Mouse (Mus musculus) forebrain, embryonic 12.5 days (tissue): ENCODE data around the gene Ppm1h. TPM values are rescaled to one million over a fixed set of nuclear protein-coding genes. Genes with fewer than 3 reads are reported as not detected.

Experiments used
- ATAC-seq: fragments of 200-750 bp; cut with Nextera tagmentation; 2 replicates; pipeline ENCODE4 v1.8.0; 2017; ENCODE audit warnings: moderate TSS enrichment; ENCODE audit not compliant: low FRiP score
- H3K27ac ChIP-seq: fragments of 300-500 bp; sonication (generic); 2 replicates; pipeline ENCODE4 v1.5.1; 2016; ENCODE audit warnings: mild to moderate bottlenecking
- H3K27me3 ChIP-seq: fragments of 300-500 bp; sonication (generic); 2 replicates; pipeline ENCODE4 v1.6.1; 2016; ENCODE audit warnings: mild to moderate bottlenecking
- H3K36me3 ChIP-seq: fragments of 300-500 bp; sonication (generic); replicated peaks from 2 replicates; pipeline ENCODE4 v1.6.1; 2016; ENCODE audit warnings: mild to moderate bottlenecking
- H3K4me1 ChIP-seq: fragments of 300-500 bp; sonication (generic); 2 replicates; pipeline ENCODE4 v1.6.1; 2016
- H3K4me2 ChIP-seq: fragments of 300-500 bp; sonication (generic); 2 replicates; pipeline ENCODE4 v1.6.1; 2016; ENCODE audit warnings: mild to moderate bottlenecking, moderate library complexity
- H3K4me3 ChIP-seq: fragments of 300-500 bp; sonication (generic); replicated peaks from 2 replicates; pipeline ENCODE4 v1.5.1; 2016; ENCODE audit warnings: mild to moderate bottlenecking
- H3K9ac ChIP-seq: fragments of 300-500 bp; sonication (generic); 2 replicates; pipeline ENCODE4 v1.6.1; 2016; ENCODE audit warnings: mild to moderate bottlenecking
- H3K9me3 ChIP-seq: fragments of 300-500 bp; sonication (generic); 2 replicates; pipeline ENCODE4 v1.6.1; 2016
- WGBS: fragments of 180-500 bp; shearing (Covaris S2); methylation state at CpG from one replicate; pipeline ENCODE4 v1.1.7; 2016; 5-methylcytosine and 5-hydroxymethylcytosine counted together
- polyA plus RNA-seq: library from polyadenylated mRNA; unstranded; fragments of >200 nt; fragmentation: Nextera tagmentation; extraction: Ambion mirVana; gene quantifications from 2 replicates; pipeline ENCODE4 v1.2.1, GENCODE M21; 2016

The Ppm1h gene
- polyA plus RNA-seq, 1 experiment from 2014 or later, result 5.1 TPM

- no peaks in the 10 kb centered on the region for H3K27me3 ChIP-seq
- H3K4me1 ChIP-seq, result peaks cover 9% of the 10 kb centered on the region
- no peak overlapping the region for H3K4me3 ChIP-seq
- 74% methylated on average over 4 of the region's 4 CpGs for WGBS
- no peak overlapping the region for H3K27ac ChIP-seq
- H3K4me2 ChIP-seq, result no peak overlapping the region
- no peak overlapping the region for H3K9ac ChIP-seq
- no peaks in the 10 kb centered on the region for H3K9me3 ChIP-seq
- H3K36me3 ChIP-seq, result no peaks in the 10 kb centered on the region
- ATAC-seq, result no peak
Measured at GRCm38 (mm10) chr10:122808186-122808585, 129.6 kb downstream of the Ppm1h start.

GRCm38 (mm10) chr10:122809851-122810250 lies 131.3 kb downstream of the Ppm1h start:
- no peak overlapping the region for H3K4me3 ChIP-seq
- peaks cover 9% of the 10 kb centered on the region for H3K4me1 ChIP-seq
- H3K9ac ChIP-seq, result no peak overlapping the region
- ATAC-seq, result no peak
- WGBS, result 55% methylated on average over 8 of the region's 8 CpGs
- no peaks in the 10 kb centered on the region for H3K9me3 ChIP-seq
- no peaks in the 10 kb centered on the region for H3K27me3 ChIP-seq
- H3K27ac ChIP-seq, result no peak overlapping the region
- no peak overlapping the region for H3K4me2 ChIP-seq
- H3K36me3 ChIP-seq, result no peaks in the 10 kb centered on the region

GRCm38 (mm10) chr10:122815094-122815493 lies 136.5 kb downstream of the Ppm1h start:
- Histone ChIP-seq H3K4me3 (no peak overlapping the region), H3K4me1 (peaks cover 5% of the 10 kb centered on the region), H3K9me3 (no peaks in the 10 kb centered on the region), H3K36me3 (no peaks in the 10 kb centered on the region), H3K27ac (peak overlapping the region; percentile 51; the same call in 1 of the 2 replicates), H3K9ac (no peak overlapping the region), H3K4me2 (no peak overlapping the region), H3K27me3 (no peaks in the 10 kb centered on the region)
- peak; percentile 66; the same call in 1 of the 2 replicates for ATAC-seq
- 61% methylated on average over 14 of the region's 14 CpGs for WGBS

- Histone ChIP-seq H3K9ac (no peak overlapping the region), H3K36me3 (no peaks in the 10 kb centered on the region), H3K27ac (no peak overlapping the region), H3K4me3 (no peak overlapping the region), H3K9me3 (no peaks in the 10 kb centered on the region), H3K4me1 (peaks cover 5% of the 10 kb centered on the region), H3K4me2 (no peak overlapping the region), H3K27me3 (no peaks in the 10 kb centered on the region)
- 89% methylated on average over 8 of the region's 8 CpGs for WGBS
- no peak for ATAC-seq
Measured at GRCm38 (mm10) chr10:122817741-122818140, 139.2 kb downstream of the Ppm1h start.

- WGBS, result 95% methylated on average over 6 of the region's 6 CpGs
- no peak for ATAC-seq
Measured at GRCm38 (mm10) chr10:122819808-122820207, 141.2 kb downstream of the Ppm1h start.

GRCm38 (mm10) chr10:122821549-122821948 lies 143.0 kb downstream of the Ppm1h start:
- 77% methylated on average over 6 of the region's 6 CpGs for WGBS
- no peak overlapping the region for H3K9ac ChIP-seq
- no peak overlapping the region for H3K4me2 ChIP-seq
- H3K27me3 ChIP-seq, result no peaks in the 10 kb centered on the region
- H3K4me3 ChIP-seq, result no peak overlapping the region
- peak; percentile 39; the same call in 1 of the 2 replicates for ATAC-seq
- H3K36me3 ChIP-seq, result no peaks in the 10 kb centered on the region
- H3K4me1 ChIP-seq, result no peaks in the 10 kb centered on the region
- no peak overlapping the region for H3K27ac ChIP-seq
- no peaks in the 10 kb centered on the region for H3K9me3 ChIP-seq

More at GRCm38 (mm10) chr10:122819808-122820207, 141.2 kb downstream of the Ppm1h start:
- Histone ChIP-seq H3K9me3 (no peaks in the 10 kb centered on the region), H3K27me3 (no peaks in the 10 kb centered on the region), H3K4me3 (no peak overlapping the region), H3K9ac (no peak overlapping the region), H3K4me2 (no peak overlapping the region), H3K4me1 (peaks cover 5% of the 10 kb centered on the region), H3K27ac (no peak overlapping the region), H3K36me3 (no peaks in the 10 kb centered on the region)

GRCm38 (mm10) chr10:122823642-122824041 lies 145.1 kb downstream of the Ppm1h start:
- Histone ChIP-seq H3K9me3 (no peaks in the 10 kb centered on the region), H3K4me1 (peaks cover 6% of the 10 kb centered on the region), H3K4me3 (no peak overlapping the region), H3K27me3 (no peaks in the 10 kb centered on the region), H3K36me3 (no peaks in the 10 kb centered on the region), H3K4me2 (no peak overlapping the region), H3K27ac (no peak overlapping the region), H3K9ac (no peak overlapping the region)
- ATAC-seq, result no peak
- 86% methylated on average over 13 of the region's 13 CpGs for WGBS

- no peaks in the 10 kb centered on the region for H3K36me3 ChIP-seq
- WGBS, result 63% methylated on average over 16 of the region's 16 CpGs
- H3K27ac ChIP-seq, result no peak overlapping the region
- H3K9me3 ChIP-seq, result no peaks in the 10 kb centered on the region
- no peak overlapping the region for H3K9ac ChIP-seq
- H3K4me2 ChIP-seq, result no peak overlapping the region
- H3K27me3 ChIP-seq, result no peaks in the 10 kb centered on the region
- no peak for ATAC-seq
- H3K4me1 ChIP-seq, result peaks cover 6% of the 10 kb centered on the region
- no peak overlapping the region for H3K4me3 ChIP-seq
Measured at GRCm38 (mm10) chr10:122826696-122827331, 148.3 kb downstream of the Ppm1h start.

- 44% methylated on average over 12 of the region's 12 CpGs for WGBS
Measured at GRCm38 (mm10) chr10:122827719-122828414, 149.3 kb downstream of the Ppm1h start.

GRCm38 (mm10) chr10:122829801-122830217 lies 151.2 kb downstream of the Ppm1h start:
- H3K9me3 ChIP-seq, result no peaks in the 10 kb centered on the region
- H3K4me1 ChIP-seq, result peaks cover 6% of the 10 kb centered on the region
- H3K27ac ChIP-seq, result no peak overlapping the region
- no peak overlapping the region for H3K4me3 ChIP-seq
- H3K9ac ChIP-seq, result no peak overlapping the region
- H3K4me2 ChIP-seq, result no peak overlapping the region
- H3K27me3 ChIP-seq, result no peaks in the 10 kb centered on the region
- 84% methylated on average over 3 of the region's 3 CpGs for WGBS
- no peaks in the 10 kb centered on the region for H3K36me3 ChIP-seq
- ATAC-seq, result no peak

More at GRCm38 (mm10) chr10:122827719-122828414, 149.3 kb downstream of the Ppm1h start:
- H3K9ac ChIP-seq, result no peak overlapping the region
- H3K4me2 ChIP-seq, result no peak overlapping the region
- no peak overlapping the region for H3K27ac ChIP-seq
- H3K36me3 ChIP-seq, result no peaks in the 10 kb centered on the region
- H3K27me3 ChIP-seq, result no peaks in the 10 kb centered on the region
- H3K4me3 ChIP-seq, result no peak overlapping the region
- no peak for ATAC-seq
- H3K9me3 ChIP-seq, result no peaks in the 10 kb centered on the region
- H3K4me1 ChIP-seq, result peaks cover 6% of the 10 kb centered on the region

- WGBS, result 94% methylated on average over 10 of the region's 10 CpGs
- ATAC-seq, result no peak
- Histone ChIP-seq H3K27ac (no peak overlapping the region), H3K27me3 (no peaks in the 10 kb centered on the region), H3K9ac (no peak overlapping the region), H3K36me3 (no peaks in the 10 kb centered on the region), H3K4me3 (no peak overlapping the region), H3K4me2 (no peak overlapping the region), H3K4me1 (peaks cover 6% of the 10 kb centered on the region), H3K9me3 (no peaks in the 10 kb centered on the region)
Measured at GRCm38 (mm10) chr10:122830638-122831037, 152.1 kb downstream of the Ppm1h start.

- 92% methylated on average over 8 of the region's 8 CpGs for WGBS
- no peak overlapping the region for H3K4me2 ChIP-seq
- H3K27ac ChIP-seq, result no peak overlapping the region
- no peak overlapping the region for H3K9ac ChIP-seq
- H3K27me3 ChIP-seq, result no peaks in the 10 kb centered on the region
- ATAC-seq, result no peak
- no peaks in the 10 kb centered on the region for H3K36me3 ChIP-seq
- no peaks in the 10 kb centered on the region for H3K9me3 ChIP-seq
- H3K4me1 ChIP-seq, result 0 out of 2 replicates have a peak, but pooled peaks cover 6% of the 10 kb centered on the region
- no peak overlapping the region for H3K4me3 ChIP-seq
Measured at GRCm38 (mm10) chr10:122842014-122842413, 163.5 kb downstream of the Ppm1h start.

GRCm38 (mm10) chr10:122842961-122843360 lies 164.4 kb downstream of the Ppm1h start:
- no peak overlapping the region for H3K9ac ChIP-seq
- no peaks in the 10 kb centered on the region for H3K36me3 ChIP-seq
- ATAC-seq, result no peak
- no peak overlapping the region for H3K4me2 ChIP-seq
- no peaks in the 10 kb centered on the region for H3K9me3 ChIP-seq
- no peaks in the 10 kb centered on the region for H3K27me3 ChIP-seq
- H3K27ac ChIP-seq, result no peak overlapping the region
- H3K4me1 ChIP-seq, result 0 out of 2 replicates have a peak, but pooled peaks cover 6% of the 10 kb centered on the region
- 95% methylated on average over 8 of the region's 8 CpGs for WGBS
- no peak overlapping the region for H3K4me3 ChIP-seq
